Mouse (Mus musculus): Measurements from ENCODE around the gene Pard3b.

Gene Pard3b

DNA sequence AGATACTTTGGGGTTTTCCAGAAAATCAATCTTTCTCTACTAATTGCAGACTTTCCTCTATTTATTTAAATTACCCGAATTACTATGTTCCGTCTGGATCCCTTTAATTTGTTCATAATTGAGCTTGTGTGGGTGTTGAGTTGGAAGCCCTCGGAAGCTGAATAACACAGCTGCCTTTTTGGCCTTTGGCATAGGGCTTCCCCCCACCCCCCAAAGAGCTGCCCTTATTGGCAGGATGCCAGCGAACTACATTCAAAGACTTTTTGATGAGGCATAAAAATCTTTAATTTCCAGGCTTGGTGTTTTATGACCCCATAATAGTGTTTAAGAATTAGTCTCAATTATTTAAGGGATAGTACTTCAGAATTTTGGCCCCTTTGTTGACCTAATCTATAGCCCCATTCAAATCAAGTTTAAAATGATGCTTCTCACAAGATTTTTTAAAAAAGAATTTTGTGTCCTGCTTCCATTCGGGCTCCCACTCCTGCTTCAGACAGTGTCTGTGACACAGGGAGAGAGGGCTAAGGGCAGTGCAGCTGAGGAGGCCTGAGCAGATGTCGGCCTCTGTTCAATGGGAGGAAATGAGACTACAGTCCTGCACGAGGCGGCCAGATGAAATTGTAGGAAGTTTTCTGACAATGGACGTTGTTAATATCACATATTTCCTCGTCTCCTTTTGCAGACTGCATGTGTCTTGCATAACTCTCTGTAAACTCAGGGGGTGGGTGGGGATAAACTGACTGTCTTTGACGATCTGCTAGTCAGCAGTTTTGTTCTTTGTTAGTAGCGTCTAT is 605.8 kb downstream of the Pard3b start:
- DNase-seq (ENCODE audit: low spot score in 2 of 2), result peak; percentile 8 to 34

DNA sequence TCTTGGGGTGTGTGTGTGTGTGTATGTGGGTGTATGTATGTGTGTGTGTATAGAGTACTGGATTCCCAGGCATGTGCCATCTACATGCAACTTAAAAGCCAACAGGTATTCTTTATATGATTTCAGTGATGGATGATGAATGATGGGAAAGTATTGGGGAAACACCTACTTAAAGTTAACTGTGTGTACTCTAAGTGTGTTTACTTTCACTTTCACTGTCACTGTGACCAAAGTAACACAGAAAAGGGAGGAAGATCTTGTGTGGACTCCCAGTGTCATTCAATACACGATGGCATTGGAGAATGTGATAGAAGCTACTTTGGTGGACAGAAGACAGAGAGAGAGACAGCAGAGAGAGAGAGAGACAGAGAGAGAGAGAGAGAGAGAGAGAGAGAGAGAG is 613.8 kb downstream of the Pard3b start:
- DNase-seq (ENCODE audit: low spot score in 2 of 2), result no peak

DNA sequence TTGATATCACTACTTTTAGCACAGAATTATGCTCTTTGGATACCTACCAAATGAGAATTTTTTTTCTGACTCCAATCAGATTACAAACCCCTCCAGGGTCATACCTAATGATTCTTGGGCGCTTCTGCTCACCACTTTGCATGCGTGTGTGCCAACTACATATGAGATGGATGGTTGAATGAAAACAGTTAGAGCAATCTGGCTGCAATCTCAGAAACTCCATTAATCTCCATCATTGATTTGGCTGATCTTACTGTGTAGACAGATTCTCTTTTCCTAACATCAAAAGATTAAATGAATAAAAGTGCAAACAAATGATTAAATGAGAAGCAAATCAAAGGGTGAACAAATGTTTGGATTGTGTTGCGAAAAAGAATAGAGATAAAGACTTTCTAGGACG is 615.7 kb downstream of the Pard3b start:
- DNase-seq (ENCODE audit: low spot score in 2 of 2), result no peak

DNA sequence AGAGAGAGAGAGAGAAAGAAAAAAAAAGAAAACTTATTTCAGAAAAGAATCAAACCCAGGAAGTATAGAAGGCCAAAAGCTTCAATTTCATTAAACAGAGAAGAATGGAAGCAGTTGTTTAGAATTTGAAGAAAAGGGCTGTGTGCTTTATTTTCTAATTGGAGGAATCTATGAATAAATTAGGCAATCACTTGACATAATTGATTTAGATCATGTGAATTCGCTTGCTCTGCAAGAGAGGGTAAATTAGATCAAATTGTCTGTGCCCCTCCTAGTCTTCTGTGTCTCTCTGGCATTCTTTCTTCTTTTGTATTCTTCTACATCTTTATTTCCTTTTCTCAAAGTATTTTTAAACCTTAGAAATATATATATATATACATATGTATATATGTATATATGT is 616.3 kb downstream of the Pard3b start:
- no peak for DNase-seq (ENCODE audit: low spot score in 2 of 2)

DNA sequence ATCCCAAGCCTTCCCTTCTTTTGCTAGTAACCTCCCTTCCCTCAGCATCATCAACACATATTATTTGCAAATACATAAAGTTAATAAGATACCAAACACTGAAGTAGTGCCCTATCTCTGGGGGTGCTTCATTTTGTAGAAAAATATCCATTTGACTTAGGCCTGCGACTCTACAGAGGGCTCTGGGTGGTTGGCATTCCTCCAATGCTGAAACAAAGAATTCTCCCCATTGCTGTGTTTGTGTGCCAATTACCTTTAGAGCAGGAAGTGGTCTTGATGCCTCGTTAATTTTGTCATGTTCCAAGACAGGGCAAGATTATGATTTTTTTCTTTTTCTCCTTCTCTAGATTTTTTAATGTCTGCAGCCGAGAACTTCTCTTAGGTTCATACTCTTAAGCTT is 637.8 kb downstream of the Pard3b start:
- DNase-seq (ENCODE audit: low spot score in 2 of 2), result no peak

DNA sequence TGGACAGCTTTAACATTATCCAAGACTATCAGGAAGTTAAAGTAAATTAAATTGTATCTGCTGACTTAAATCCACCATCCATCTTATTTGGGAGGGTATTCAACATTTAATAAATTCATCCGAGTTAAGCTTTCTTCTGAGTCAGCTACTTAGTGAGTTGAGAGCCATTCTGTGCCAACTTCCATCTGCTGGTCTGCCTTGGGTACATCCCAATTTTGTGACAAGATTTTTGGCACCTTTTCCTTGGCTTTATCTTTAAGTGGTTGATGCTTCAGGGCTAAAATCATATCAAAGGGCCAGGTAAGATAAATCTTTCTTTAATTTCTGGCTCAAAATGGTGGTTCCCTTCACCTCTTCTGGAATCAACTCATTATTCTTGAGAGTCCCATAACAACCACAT is 640.0 kb downstream of the Pard3b start:
- DNase-seq (ENCODE audit: low spot score in 2 of 2), result no peak

DNA sequence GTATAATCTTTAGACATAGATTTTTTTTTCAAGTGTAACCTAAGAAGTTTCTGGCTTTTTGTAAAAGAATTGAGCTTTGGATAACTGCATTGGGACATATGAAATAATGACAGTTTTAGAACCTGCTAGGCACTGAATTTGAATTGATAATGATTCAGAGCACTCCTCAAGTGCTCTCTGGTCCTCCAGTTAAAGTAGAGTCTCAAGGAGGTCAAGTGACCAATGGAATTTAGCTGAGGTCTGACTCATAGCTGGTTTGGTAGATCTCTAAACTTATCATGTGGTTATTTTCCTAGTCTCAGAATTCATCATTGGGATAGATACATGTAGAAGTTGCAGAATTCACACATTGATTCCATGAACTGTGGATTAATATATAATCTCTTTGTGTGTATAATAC is 642.0 kb downstream of the Pard3b start:
- no peak for DNase-seq (ENCODE audit: low spot score in 2 of 2)

DNA sequence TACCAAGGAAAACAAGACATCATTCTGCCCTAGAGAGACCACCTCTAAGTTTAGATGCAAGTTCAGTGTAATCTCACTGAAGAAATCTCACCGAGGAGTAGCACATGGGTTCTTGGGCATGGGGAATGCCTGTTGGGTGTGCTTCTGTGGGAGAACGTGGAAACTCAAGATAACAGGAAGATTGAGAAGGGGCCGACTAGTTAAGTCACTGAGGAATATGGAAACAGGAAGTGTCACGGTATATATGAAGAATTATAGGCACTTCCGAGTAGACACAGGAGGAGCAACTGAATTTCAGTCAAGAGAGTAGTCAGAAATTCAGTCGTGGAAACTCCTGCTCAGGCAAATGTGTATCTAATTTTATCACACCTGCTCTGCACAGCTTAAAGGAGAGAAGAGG is 644.2 kb downstream of the Pard3b start:
- DNase-seq (ENCODE audit: low spot score in 2 of 2), result no peak

DNA sequence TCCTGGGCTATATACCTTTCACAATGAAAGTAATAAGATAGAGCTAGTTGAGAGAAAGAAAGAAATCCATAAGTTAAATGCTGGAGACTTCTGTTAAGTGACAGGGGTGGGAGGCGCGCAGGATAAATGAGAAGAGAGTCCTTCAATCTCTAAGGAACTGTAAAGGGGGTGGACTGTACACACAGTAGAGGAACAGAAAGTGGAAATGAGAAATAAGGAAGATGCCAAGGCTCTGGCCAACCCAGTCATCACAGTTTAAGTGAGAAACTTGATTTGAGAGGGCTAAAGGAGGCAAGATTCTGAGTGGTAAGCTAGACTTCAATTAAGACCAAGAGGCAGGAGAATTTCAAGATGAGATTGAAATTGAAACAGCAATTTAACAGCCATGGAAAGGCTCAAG is 645.0 kb downstream of the Pard3b start:
- no peak for DNase-seq (ENCODE audit: low spot score in 2 of 2)

DNA sequence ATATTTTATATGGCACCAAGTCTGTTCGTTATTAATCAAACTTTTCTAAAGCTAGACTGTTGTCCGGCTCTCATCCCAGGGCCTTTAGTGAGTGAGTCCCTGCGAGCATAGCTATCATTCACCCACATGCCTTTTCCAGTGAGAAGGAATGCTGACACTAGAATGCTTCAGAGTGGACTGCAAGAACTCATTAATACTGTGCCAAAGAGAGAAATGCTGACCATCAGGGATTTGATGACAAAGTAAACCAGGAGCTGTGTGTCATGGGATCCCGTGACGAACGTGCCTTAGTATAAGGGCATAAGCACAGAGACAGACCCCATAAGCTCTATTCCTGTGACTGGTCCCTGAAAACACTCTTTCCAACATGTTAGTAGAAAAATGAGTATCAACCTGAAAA is 670.8 kb downstream of the Pard3b start:
- no peak for DNase-seq (ENCODE audit: low spot score in 2 of 2)

DNA sequence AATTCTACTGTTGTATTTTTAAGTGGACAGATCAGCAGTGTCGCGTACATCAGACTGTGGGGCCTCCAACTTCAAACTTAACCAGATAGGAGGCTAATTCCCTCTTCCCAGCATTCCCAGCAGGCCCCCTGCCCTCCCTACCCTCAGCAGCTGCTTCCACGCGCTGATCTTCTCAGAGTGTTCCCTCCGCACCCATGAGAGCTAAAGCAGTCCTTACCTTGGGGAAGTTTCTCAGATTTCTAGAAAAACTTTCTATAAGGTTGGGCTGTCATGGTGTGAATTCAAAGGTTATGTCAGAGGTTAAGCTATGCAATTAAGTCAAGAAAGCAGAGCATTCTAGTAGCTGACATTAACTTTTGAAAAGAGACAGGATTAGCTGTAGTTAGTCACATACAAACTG is 686.6 kb downstream of the Pard3b start:
- DNase-seq (ENCODE audit: low spot score in 2 of 2), result no peak

DNA sequence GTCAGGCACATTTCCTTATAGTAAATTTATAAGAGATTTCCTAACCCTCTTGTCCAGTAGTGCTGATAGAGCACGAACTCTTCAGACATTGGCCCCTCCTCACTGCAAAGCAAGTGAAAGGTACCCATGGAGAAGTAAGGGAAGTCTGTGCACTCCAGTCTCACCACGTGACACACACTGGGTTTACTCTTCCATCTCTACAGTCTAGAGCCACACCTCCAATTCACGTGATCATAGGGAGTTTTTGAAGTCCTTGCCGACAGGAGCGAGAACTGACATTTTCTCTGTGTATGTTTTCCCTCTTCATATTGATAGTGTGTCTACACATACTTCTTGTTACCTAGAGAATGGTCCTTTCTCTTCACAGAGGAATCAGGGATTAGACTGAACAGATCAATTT is 689.1 kb downstream of the Pard3b start:
- DNase-seq (ENCODE audit: low spot score in 2 of 2), result no peak

DNA sequence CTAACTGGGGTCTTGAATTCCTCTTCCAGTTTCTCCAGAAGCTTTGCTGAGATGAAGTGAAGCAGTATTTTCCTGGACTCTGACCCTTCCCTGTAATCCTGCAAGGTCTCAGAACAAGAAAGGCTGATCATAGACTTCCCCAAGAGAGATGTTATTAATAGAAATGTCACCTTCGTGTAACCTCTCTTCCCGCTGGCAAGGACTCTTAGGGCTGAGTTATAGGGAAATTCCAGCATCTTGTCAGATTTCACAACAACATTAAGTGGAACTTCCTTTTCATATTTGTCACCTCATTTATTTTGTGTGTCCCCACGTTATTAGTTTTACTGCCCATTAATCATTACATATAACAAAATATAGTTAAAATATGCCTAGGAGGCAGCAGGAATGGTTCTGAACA is 690.2 kb downstream of the Pard3b start:
- no peak for DNase-seq (ENCODE audit: low spot score in 2 of 2)

DNA sequence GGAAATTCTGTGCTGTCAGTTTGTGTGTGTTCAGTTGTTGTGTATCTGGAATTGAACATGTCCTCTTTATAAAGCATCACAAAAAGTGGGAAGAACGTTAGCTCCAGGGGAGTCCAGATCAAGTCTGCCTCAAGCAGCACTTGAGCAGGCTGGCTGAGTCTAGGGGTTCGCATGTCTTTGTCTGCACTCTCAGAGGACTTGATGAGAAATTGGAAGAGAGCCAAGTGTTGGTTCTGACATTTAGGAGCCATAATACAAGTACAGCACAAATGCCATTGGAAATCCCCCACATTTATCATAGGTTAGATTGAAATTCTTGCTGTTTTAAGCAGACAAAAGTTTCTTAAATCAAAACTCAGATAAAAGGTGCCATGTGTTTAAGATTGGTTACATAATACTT is 694.4 kb downstream of the Pard3b start:
- no peak for DNase-seq (ENCODE audit: low spot score in 2 of 2)

DNA sequence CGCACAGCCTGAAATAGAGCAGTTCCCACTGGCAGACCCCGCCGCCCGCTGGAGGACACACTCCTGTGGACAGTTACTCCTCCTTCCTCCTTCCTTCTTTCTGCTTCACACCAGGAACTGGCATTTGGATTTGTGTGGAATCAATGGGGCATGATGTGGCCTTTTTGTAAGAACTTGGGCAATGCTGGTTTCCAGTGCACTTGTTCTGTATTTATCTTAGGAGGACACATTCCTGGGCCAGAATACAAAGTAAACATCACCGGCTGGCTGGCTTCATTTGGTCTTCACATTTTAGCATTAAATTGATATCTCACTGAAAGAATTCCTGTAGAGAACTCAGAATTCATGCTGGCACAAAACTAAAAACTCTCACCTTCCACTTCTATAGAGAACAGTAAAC is 695.6 kb downstream of the Pard3b start:
- DNase-seq (ENCODE audit: low spot score in 2 of 2), result no peak

DNA sequence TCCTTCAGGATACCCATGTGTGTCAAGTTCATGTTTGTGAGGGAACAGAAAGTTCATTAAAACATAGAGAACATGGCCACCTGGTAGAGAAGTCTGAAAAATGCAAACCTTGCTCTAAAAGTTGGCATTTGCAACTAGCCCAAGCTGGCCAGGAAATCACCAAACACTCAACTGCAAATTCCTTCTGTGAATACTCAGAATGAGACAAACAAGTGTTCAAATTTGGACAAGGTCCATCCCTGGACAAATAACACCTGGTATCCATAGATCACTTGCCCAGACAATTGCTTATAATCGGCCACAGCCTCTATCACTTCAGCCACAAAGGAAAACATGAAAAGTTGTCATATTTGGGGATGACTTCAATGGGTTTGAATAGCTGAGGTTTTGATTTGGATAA is 701.6 kb downstream of the Pard3b start:
- DNase-seq (ENCODE audit: low spot score in 2 of 2), result no peak

DNA sequence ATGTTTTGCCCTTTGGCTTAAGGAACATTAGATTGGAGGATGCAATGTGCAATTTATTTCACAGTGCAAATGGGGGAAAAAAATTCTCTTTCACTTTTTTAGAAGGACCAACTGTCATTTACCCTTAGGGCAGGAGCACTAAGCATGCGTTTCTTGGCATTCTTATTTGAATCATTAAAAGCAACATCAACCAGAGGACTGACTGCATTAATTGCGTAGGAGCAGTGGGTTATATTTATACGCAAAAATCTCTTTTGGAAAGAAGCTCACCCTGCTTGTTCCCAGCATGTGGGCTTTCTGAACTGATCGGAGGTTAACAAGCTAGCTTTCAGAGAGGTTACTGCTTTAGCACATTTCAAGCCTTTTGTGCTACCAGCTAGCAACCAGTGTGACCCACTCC is 705.7 kb downstream of the Pard3b start:
- no peak for DNase-seq (ENCODE audit: low spot score in 2 of 2)

DNA sequence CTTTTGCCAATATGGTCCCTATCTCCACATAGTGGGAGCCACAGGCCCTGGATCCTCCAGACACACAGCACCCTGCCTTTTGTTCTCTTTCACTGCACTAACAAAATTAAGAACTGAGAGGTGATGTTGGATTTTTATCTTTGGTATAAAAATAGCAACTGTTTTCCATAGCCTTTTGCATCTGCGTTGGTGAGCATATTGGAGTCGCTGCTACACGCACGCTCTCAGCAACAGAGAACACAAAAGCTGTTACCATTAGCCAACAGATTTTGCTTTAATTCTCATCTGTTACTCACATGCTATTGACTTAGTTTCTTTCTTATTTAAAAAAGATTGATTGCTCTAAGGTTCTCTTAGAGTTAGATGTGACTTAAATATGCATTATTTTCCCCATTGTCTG is 709.7 kb downstream of the Pard3b start:
- no peak for DNase-seq (ENCODE audit: low spot score in 2 of 2)

DNA sequence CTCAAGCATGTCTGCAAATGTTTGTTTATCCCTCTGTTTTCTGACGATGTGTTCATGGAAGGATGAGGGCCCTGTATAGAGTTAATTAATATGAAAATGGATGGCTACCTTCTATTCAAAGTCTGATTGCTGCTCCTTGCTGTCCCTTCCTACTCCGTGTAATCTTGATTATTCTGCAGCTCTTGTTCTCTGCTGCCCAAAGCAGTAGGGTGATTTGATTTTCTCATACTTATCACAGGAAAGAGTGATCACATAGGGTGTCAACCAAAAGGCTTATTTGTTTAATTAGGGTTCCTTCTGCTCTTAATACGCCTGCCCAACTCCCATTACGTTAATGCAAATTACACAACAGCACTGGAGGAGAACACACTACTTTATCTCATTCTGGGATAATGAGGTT is 716.9 kb downstream of the Pard3b start:
- DNase-seq (ENCODE audit: low spot score in 2 of 2), result no peak

DNA sequence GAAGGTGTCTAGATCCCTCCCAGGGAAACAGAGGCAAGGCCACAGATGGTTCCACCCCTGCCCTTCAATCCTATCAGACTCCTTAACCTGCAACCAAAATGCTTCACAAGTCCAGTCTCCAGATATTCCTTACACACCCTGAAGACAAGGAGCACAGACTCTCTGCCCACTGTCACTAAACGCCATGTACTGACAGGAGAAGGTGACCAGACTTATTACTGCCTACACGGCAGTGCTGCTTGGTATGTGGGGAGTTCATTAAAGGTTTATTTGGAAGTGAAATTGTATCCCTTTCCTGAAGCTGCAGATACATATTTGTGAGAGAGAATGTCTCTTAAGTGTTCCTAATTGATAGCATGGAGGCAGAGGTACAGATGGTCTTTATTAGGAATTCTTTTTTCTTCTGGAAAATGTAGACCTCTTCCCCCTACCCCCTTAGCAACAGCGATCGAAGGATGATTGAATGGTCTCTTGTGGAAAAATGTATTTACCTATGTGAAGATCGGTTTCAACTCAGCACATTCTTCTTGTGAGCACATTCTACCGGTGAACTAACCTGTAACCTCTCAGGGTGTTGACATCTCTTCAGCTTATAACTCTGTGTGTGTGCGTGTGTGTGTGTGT is 735.9 kb downstream of the Pard3b start:
- DNase-seq (ENCODE audit: low spot score in 2 of 2), result no peak

DNA sequence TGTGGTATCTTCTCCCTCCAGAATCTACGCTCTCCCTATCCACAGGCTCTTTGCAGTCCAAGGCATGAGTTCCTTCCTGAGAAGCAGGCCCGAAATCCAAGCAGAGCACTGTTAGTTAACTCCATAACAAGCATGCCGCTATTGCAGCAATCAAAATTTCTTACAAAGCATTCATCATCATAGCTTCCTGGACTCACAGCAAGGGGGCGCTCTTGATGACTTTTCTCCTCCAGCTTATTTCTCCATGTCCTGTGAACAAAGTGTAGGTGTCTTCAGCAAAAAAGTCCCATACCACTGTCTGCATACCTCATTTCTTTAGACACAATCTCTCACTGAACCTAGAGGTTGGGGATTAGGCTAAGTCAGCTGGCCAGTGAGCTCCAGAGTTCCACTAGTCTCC is 739.7 kb downstream of the Pard3b start:
- DNase-seq (ENCODE audit: low spot score in 2 of 2), result no peak

DNA sequence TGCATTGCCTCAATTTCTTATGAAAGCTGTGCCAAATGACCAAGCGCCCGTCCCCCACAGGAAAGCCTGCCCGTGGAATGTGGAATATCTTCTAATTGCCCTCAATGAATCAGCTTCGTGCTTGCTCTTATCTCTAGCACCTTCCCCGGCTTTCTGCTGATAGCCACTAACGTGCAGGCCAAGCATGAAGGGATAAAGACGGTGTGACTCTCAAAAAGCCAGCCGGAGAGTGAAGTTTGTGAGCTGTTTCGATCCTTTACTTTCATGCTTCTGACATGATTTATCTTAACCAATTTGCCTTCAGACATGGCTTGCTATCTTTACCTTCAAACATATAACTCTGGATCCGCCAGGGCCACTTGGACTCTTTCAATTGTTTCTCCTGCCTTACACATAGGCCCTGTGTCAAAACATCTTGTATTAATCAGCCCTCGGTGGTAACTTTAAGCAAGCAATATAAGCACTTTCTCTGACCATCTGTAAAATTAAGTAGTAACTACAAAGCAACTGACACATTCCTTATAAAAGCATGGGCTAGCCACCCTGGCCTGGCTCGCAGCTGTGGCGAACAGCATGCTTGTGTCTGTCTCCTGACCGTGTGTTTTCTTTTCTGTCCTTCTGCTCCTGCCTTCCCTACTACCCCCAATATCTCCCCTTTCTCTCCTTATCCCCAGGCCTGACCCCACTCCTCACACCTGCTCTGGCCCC is 744.3 kb downstream of the Pard3b start:
- DNase-seq (ENCODE audit: low spot score in 2 of 2), result peak in 1 of 2 experiments; percentile 2

DNA sequence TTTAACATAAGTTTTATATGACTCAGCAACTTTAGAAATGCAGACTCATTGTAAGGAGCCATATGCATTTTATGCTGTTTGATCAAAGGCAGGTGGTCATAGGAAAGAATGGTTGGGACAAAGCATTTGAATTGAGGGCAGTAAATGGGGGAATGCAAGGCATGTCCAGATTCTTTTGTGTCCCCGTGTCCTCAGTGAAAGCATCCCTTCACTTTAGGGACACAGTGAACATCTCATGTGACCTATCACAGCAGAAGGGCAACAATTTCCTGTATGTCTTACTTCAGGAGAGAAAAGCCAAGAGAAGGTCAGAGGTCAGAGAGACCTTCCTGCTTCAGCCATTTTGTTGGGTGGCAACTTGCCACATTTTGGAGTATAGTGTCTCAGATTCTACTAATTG is 745.6 kb downstream of the Pard3b start:
- no peak for DNase-seq (ENCODE audit: low spot score in 2 of 2)
